Comparison of ENCODE assay signal across 24 mouse cellular contexts in genomic region chr12:110480701-110481100, GRCm38 (mm10). TPM values are rescaled to one million over a fixed set of nuclear protein-coding genes. Genes with fewer than 3 reads are reported as not detected.
DNase-seq lines count a peak whose midpoint lies in the region; ATAC-seq and TF ChIP-seq lines count a peak whose summit lies in the region.
"Had no signal": no experiment of that assay in that cellular context is flagged by ENCODE, and none has a peak within 500 bp of the region (broad histone marks: within the 10 kb centered on the region; RNA-seq: fewer than 3 reads in every experiment).

No protein-coding gene starts in this region.

- H3K4me1 ChIP-seq in ES-Bruce4 (ENCODE audit: control insufficient read depth, insufficient read depth, low read length) = peaks cover 17% of the 10 kb centered on the region
- 0 out of 2 replicates have a peak, but pooled peaks cover 3% of the 10 kb centered on the region for H3K4me1 ChIP-seq in stomach, postnatal 0 days (replicated peaks; ENCODE audit: control insufficient read depth, insufficient read depth)
- H3K4me1 ChIP-seq in intestine, embryonic 16.5 days (ENCODE audit: control insufficient read depth, insufficient read depth, low read length) = no peaks in the 10 kb centered on the region

- peak overlapping the region; percentile 76 for H3K27ac ChIP-seq in ES-Bruce4 (ENCODE audit: insufficient read depth, low read length)
- H3K27ac ChIP-seq in stomach, postnatal 0 days (replicated peaks) = no peak overlapping the region
- no peak overlapping the region for H3K27ac ChIP-seq in intestine, embryonic 16.5 days (ENCODE audit: low read length)
- H3K27ac ChIP-seq: embryonic facial prominence, embryonic 13.5 days; forebrain, embryonic 12.5 days; hindbrain, embryonic 12.5 days; kidney, postnatal 0 days; limb, embryonic 12.5 days; midbrain, embryonic 15.5 days had no signal

- H3K27me3 ChIP-seq in ES-Bruce4 (ENCODE audit: control insufficient read depth, insufficient read depth, low read length, poor library complexity, severe bottlenecking) = no peaks in the 10 kb centered on the region
- no peaks in the 10 kb centered on the region for H3K27me3 ChIP-seq in stomach, postnatal 0 days (ENCODE audit: control insufficient read depth, insufficient read depth, low read length)
- no peaks in the 10 kb centered on the region for H3K27me3 ChIP-seq in intestine, embryonic 16.5 days (replicated peaks; ENCODE audit: control insufficient read depth, insufficient read depth, low read length)
- H3K27me3 ChIP-seq: embryonic facial prominence, embryonic 13.5 days; forebrain, embryonic 12.5 days; hindbrain, embryonic 12.5 days; limb, embryonic 12.5 days; megakaryocyte, embryonic 14.5 days; midbrain, embryonic 15.5 days had no signal

- H3K4me3 ChIP-seq in ES-Bruce4 (ENCODE audit: low read depth, low read length) = no peak overlapping the region
- H3K4me3 ChIP-seq in stomach, postnatal 0 days (ENCODE audit: low read depth, low read length) = no peak overlapping the region
- no peak overlapping the region for H3K4me3 ChIP-seq in intestine, embryonic 16.5 days (ENCODE audit: low read length)
- H3K4me3 ChIP-seq: embryonic facial prominence, embryonic 13.5 days; erythroblast, embryonic 14.5 days; forebrain, embryonic 12.5 days; hindbrain, embryonic 12.5 days; limb, embryonic 12.5 days; megakaryocyte, embryonic 14.5 days; midbrain, embryonic 15.5 days; myocyte had no signal

- H3K36me3 ChIP-seq in ES-Bruce4 (ENCODE audit: control insufficient read depth, insufficient read depth, low read length, poor library complexity, severe bottlenecking) = no peaks in the 10 kb centered on the region
- H3K36me3 ChIP-seq in stomach, postnatal 0 days (ENCODE audit: control insufficient read depth, insufficient read depth, low read length) = no peaks in the 10 kb centered on the region; the same call in 1 of the 2 replicates
- no peaks in the 10 kb centered on the region for H3K36me3 ChIP-seq in intestine, embryonic 16.5 days (ENCODE audit: control insufficient read depth, insufficient read depth, low read length)

- no peaks in the 10 kb centered on the region for H3K9me3 ChIP-seq in ES-Bruce4 (replicated peaks; ENCODE audit: control insufficient read depth, insufficient read depth, low read length, poor library complexity, severe bottlenecking)
- no peaks in the 10 kb centered on the region for H3K9me3 ChIP-seq in stomach, postnatal 0 days (ENCODE audit: control insufficient read depth, low read length)
- no peaks in the 10 kb centered on the region for H3K9me3 ChIP-seq in intestine, embryonic 16.5 days (ENCODE audit: control insufficient read depth, low read length)
- H3K9me3 ChIP-seq: embryonic facial prominence, embryonic 13.5 days; forebrain, embryonic 12.5 days; hindbrain, embryonic 12.5 days; limb, embryonic 12.5 days; megakaryocyte, embryonic 14.5 days; midbrain, embryonic 15.5 days had no signal

- TF ChIP-seq POLR2A in ES-Bruce4 (IDR thresholded peaks at IDR 0.05; ENCODE audit: insufficient read depth, low read length) = peak; percentile 35

- H3K9ac ChIP-seq in ES-Bruce4 (ENCODE audit: low read depth, poor library complexity, severe bottlenecking) = no peak overlapping the region
- H3K9ac ChIP-seq in stomach, postnatal 0 days (ENCODE audit: low read length) = no peak overlapping the region
- no peak overlapping the region for H3K9ac ChIP-seq in intestine, embryonic 16.5 days (ENCODE audit: low read depth, low read length)
- H3K9ac ChIP-seq: embryonic facial prominence, embryonic 13.5 days; forebrain, embryonic 12.5 days; hindbrain, embryonic 12.5 days; limb, embryonic 12.5 days; midbrain, embryonic 15.5 days had no signal

- H3K4me2 ChIP-seq in stomach, postnatal 0 days (replicated peaks; ENCODE audit: low read depth) = no peak overlapping the region
- H3K4me2 ChIP-seq in intestine, embryonic 16.5 days (ENCODE audit: low read depth, low read length) = no peak overlapping the region
- H3K4me2 ChIP-seq: embryonic facial prominence, embryonic 13.5 days; forebrain, embryonic 12.5 days; hindbrain, embryonic 12.5 days; limb, embryonic 12.5 days; midbrain, embryonic 15.5 days had no signal

- ATAC-seq in stomach, postnatal 0 days (ENCODE audit: low FRiP score, low TSS enrichment) = 0 out of 2 replicates have a peak, but pooled peaks have one; percentile 40
- ATAC-seq in intestine, embryonic 16.5 days = no peak
- ATAC-seq: midbrain, embryonic 15.5 days had no signal

- 0 out of 2 replicates have a peak, but pooled peaks have one; percentile 8 for TF ChIP-seq EP300 in ES-Bruce4 (IDR thresholded peaks at IDR 0.05; ENCODE audit: insufficient read depth, low read depth, low read length)
- no peak for TF ChIP-seq EP300 in stomach, postnatal 0 days (optimal IDR thresholded peaks at IDR 0.05)

- DNase-seq in lung, postnatal 10 days = peak; percentile 31
- DNase-seq in lung, postnatal 36 days = no peak
- peak; percentile 63 for DNase-seq in induced T-regulatory cell, adult 2 months (ENCODE audit: low read depth)
- DNase-seq in stomach, postnatal 0 days (ENCODE audit: low spot score) = no peak
- no peak for DNase-seq in right cerebral cortex, postnatal 4 days
- DNase-seq: cerebellum, adult 11-12 months; cerebellum, postnatal 14 days; gastrocnemius, postnatal 25 days; heart, adult 18-20 months; kidney, adult 18-20 months; layer of hippocampus, postnatal 36 days; thymus, adult 2 months; thymus, postnatal 4 days had no signal

- TF ChIP-seq CTCF in ES-Bruce4 (IDR thresholded peaks at IDR 0.05; ENCODE audit: low read depth, low read length) = no peak
- no peak for TF ChIP-seq CTCF in stomach, postnatal 0 days (IDR thresholded peaks at IDR 0.05; ENCODE audit: low read depth)

- 81% methylated on average over 4 of the region's 4 CpGs for WGBS in stomach, postnatal 0 days
- 82% methylated on average over 4 of the region's 4 CpGs for WGBS in intestine, embryonic 16.5 days

RNA-seq across cellular contexts. Expression of gene Ppp2r5c, which starts 33.8 kb away (rescaled TPM):
- 223 and 224 TPM in 2 replicates for polyA plus RNA-seq in ES-Bruce4 (2011; ENCODE audit: insufficient read depth, insufficient read length, low read depth, missing spikeins)
- 113 TPM in 2 replicates for polyA plus RNA-seq in stomach, postnatal 0 days (2015; fragmentation: Nextera tagmentation; extraction: Ambion mirVana)
- polyA plus RNA-seq in intestine, embryonic 16.5 days (2015; fragmentation: Nextera tagmentation; extraction: Ambion mirVana) = 129 and 133 TPM in 2 replicates

Comparison
In these comparisons a context has a peak if more than half of its experiments do, and no peak if none do; other contexts are left out.
1. DNase-seq: peak in lung, postnatal 10 days (single experiment) and induced T-regulatory cell, adult 2 months (single experiment); none in lung, postnatal 36 days (single experiment), stomach, postnatal 0 days (single experiment) and right cerebral cortex, postnatal 4 days (single experiment).